Mouse (Mus musculus) spleen, postnatal 36 days (tissue): ENCODE results near the gene Ak2.

Source experiments
- DNase-seq, 2 experiments: peaks; one replicate each; pipeline ENCODE4 v3.0.0; 2022; ENCODE audit warnings: low spot score in 2 of 2, mixed read lengths in 1 of 2

Ak2 gene

DNA sequence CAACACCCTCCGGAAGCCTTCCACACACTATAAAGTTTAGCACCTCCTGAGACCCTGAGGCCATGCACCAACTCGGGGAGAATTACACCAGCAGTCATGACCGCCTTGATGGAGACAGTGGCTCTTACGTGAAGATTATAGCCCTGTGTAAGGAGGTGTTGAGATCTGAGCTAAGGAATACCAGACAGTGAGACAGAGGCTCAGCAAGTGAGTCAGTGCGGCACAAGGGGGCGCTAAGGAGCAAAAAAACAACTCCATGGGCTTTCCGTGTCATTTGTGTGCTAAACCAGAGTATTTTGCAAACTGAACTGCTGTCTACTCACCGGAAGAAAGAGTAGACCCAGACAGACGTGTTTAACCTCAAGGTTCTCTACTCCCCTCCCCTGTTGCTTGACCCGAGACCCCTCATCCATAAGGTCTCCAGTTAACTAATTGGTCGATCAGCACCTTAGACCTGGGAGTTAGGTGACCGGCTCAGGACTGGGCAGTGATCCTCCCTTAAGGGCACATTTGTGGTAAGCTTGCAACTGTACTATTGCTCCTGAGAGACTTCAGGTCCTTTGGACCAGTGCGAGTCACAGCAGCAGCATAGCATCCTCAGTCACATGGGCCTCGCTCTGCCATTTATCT is 20.6 kb upstream of the Ak2 start:
- peak; percentile 53 to 72 for DNase-seq

DNA sequence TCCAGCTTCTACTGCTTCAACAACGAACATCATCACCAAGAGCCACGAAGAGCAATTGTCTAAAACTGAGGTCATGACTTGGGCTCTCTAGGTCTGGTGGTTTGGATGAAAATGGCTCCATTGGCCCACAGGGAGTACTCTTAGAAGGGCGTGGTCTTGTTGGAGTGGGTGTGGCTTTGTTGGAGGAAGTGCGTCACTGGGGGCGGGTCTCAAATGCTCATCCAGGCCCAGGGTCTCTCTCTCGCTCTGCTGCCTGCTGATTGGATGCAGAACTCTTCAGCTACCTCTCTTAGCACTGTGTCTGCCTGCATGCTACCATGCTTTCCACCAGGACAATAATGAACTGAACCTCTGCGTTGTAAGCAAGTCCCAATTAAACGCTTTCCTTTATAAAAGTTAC is 17.1 kb upstream of the Ak2 start:
- DNase-seq = no peak

DNA sequence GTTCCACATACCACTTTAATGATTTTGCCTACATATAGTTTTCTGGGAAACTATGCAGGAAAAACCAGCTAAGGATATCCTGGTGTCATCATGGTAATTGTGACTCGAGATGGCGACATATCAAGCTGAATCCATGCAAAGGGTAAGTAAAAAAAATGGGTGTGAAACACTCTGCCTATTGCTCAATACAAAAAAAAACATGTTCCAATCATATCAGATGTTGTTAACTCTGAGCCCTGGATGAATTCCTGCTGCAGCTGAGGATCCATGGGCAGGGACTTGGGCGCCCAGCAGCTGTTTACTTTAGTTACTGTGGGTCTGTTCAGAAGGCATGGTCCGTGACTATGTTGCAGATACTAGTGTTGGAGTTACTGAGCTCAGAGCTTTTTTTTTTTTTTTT is 15.2 kb upstream of the Ak2 start:
- no peak for DNase-seq

DNA sequence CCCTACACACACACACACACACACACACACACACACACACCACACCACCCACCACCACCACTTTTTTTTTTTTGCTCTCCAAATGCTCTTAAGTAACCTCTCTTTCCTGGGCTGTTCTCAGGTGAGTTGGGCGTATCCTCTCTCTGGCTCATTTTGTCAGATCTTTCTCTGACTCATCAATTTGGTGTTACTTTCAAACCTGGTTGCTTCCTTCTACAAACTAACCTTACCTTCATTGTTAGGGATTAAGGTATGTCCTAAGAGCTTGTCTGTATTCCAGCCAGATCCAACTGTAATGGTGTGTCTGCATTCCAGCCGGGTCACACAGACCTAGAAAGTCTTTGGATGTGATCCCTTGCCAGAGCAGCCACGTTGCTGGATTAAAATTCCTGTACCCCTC is 14.5 kb upstream of the Ak2 start:
- no peak for DNase-seq

DNA sequence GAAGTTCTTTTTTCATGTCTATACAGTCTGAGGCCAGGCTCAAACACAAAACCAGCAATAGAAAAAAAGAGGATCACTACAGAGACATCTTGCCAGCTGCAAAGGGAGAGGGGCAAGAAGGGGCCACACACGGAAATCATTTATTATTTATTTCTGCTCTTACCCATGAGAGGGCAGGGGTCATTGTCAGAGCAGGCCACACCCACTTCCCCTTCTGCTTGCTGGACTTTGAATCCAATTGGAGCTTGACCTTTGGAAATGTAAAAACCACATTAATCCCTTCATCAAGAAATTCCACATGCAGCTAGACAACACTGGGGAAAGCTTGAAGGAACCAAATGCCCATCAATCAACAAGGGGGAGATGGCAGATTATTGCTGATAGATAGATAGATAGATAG is 13.1 kb upstream of the Ak2 start:
- no peak for DNase-seq

DNA sequence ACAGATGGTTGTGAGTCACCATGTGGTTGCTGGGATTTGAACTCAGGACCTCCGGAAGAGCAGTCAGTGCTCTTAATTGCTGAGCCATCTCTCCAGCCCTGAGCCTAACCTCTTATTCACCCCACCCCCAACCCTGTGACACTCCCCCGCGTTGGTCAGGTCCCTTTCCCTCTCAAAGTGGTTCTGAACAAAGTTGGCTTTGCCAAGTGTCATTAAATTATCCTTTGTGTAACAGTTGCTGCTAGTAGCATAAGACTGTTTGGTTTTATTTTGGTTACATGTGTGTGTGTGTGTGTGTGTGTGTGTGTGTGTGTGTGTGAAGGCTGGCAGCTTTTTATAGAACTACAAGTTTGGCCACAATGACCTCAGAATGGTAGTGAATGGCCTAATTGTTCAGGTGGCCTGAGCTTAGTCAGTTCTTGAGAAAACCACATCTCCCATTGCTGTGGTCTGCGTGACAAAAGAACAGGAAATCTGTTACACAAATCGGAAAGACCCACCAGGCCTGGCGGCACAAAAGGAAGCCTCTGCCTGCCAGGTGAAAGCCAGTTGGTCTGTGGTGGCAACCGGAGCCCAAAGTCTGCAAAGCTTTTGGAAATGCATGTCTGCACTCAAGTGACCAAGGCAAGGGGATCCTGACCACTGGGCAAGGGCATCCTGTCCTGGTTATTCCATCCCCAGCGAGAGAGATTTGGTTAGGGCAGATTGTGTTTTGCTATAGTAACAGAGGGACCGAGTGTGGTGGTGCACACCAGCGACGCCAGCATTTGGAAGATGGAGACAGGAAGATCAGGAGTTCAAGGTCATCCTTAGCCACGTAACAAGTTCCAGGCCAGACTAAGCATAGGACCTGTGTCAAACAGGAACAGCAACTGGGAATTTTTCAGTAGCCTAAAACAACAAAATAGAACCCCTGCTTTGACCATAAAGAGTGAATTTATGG is 10.6 kb upstream of the Ak2 start:
- DNase-seq = peak; percentile 50 to 63

DNA sequence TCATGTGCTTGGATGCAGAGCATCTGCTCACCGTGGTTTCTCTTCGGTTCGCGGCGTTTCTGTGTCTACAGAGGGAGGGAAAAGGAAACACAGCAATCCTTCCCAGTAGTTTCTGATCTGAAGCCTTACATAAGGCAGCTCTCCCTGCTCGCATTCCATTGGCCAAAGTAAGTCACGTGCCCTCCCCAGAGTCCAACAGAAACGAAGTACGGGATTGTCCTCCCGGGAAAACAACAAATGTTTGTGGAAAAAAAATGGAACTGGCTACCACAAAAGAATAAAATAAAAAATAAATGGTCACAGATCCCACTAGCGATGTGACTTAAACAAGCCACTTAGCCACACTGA is 10.0 kb upstream of the Ak2 start:
- DNase-seq = no peak

DNA sequence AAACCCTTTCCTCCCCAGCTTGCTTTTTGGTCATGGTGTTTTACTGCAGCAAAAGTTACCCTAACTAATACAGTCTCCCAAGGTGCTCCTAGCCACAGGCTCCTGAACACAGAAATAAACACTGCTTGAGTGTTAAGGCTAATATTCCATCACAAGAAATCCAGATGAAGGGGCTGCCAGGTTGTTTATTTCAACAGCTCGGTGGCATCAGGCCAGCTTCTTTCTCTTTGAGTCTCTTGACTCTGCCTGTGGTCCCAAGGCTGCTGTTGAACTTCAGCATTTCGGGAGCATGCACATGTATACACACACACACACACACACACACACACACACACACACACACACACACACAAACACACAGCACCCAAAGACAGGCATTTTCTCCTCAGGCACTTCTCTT is 8.6 kb upstream of the Ak2 start:
- DNase-seq = no peak

DNA sequence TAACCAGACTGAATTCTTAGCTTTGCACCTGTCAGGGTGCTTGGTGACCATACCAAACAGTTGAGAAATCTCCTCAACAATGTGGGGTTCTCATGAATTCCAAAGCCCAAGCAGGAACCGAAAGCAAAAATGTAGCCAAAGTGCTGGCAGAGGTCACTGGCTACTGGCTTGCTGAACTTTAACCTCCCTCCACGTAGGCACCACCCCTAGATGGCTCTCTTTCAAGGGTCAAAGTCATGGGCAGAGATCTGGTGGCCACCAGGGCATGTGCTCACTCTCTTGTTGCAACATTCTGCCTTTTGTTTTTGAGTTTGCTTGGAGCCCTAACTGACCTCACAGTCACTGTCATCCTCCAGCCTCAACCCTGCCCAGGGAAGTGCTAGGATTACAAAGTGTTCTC is 8.1 kb upstream of the Ak2 start:
- DNase-seq = peak; percentile 26 to 39

DNA sequence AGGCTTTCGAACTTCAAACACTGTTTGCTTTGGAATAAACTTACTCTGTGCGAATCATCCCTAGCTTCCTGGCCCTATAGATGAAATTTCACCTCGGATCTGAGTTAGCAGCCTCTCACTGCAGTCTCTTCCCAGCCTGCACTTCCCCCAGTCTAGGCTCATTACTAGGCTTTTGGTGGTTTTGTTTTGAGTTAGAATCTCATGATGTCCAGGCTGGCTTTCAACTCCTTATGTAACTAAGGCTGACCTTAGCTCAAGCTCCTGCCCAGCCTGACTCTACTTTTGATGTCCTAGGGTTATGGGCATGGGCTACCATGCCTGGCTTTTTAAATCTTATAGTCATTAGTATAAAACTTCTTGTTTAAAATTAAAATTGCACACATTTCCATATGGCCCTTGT is 7.2 kb upstream of the Ak2 start:
- DNase-seq = no peak

DNA sequence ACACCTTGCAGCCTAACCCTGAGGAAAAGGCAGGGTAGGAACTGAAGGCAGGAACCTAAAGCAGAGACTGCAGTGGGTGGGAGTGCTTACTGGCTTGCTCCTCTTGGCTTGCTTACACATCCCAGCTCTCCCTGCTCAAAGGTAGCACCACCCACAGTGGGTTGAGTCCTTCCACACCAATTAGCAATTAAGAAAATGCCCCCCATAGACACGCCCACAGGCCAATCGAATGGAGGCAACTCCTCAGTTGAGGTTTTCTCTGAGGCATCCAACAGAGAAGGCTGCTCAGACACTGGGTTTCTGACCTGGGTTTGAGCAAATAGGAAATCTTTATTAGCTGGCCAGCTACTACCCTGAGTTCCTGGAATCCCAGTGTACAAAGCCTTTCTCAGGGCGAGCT is 2.8 kb upstream of the Ak2 start:
- DNase-seq = no peak

DNA sequence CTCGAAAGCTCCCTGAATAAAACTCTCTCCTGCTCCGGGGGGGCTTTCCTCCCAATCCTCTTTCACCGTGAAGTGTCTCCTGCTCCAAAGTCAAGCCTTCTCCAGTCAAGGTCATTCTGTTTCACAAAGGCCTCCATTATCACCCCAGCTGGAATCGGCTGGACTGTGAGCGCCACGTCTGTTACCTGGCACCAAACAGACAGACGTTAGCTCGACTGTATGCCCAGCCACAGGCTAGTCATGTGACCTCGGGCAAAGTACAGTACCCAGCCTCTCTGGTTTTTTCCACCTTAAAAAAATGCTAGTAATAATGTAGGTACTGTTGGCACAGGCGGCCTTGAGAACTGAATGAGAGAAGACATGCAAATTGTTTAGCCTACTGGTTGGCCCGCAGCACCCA is 2.1 kb upstream of the Ak2 start:
- no peak for DNase-seq

DNA sequence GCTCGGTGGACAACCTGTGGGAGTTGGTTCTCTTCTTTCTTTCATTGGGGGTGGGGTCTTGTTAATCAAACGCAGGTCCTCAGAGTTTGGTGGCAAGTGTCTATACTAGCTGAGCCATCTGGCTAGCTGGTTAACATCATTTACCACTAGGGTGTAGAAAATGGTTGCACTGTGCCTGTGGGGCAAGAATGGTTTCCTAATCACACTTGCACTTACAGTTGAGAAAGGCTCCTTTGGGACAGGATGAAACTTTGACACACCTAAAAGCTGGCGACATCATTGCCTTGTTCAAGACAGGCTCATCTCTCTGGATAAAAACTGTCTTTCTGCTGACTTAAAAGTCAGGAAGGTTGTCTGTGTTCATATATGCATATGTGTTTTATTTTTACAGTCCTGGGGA is 418 bp downstream of the Ak2 start:
- DNase-seq = no peak

DNA sequence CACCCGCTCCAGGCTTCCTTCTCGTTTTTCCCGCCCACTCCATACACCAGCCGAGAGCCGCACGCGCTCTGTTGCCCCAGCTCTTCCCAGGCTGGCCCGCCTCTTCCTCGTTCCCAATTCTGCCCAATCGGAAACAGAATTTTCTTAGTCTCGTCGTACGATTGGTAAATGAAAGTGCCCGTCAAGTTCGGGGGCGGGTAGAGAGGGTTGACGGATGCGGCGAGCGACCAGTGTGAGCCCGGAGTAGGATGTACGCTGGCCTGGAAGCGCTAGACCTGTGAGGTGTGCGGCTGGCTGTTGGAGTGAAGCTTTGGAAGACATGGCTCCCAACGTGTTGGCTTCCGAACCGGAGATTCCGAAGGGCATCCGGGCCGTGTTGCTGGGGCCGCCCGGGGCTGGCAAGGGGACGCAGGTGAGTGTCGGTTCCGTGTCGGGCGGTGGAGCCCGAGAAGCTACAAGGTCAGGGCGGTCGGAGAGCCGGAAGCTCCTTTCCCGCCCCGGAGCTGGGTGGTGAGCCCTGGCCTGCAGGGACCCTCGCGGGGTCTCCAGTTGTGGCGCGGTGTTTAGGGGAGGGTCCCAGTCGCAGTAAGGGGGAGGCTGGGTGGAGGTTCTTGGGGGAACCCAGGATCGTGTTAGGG is 1.4 kb downstream of the Ak2 start:
- DNase-seq = peak; percentile 90 to 94

DNA sequence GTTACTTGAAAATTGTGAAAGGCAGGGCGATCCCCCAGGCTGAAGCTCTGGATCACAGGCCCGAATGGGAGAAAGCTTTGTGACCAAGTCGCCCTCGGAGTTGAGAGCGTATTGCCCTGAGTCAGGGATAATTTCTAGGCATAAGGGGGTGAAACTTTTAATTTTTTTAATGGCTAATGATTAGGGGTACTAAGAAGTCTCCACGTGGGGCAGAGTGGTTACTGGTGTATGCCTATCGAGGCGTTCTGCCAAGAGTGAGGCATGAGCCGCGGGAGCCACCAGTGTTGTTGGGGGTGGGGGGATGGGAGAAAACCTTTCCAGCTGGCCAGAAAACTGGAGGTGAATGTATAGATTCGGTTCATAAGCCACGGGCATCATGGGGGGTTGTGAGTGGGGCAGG is 1.9 kb downstream of the Ak2 start:
- no peak for DNase-seq

DNA sequence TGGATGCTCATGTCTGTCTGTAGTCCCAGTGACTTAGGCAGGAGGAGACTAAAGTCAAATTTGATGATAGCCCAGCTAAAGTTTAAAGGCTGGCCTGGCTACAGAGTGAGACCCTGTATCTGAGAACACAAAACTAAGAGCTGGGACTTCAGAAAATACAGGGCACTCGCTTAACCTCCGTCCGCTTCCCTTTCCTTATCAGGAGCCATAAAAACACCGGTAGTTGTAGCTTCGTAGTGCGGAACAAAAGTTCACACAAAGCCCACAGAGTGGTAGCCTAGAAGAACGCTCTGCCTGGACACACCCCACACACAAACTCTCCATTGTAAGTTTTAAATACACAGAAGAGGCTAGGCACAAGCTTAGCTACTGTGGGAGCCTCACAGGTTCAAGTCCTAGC is 3.5 kb downstream of the Ak2 start:
- DNase-seq = no peak

DNA sequence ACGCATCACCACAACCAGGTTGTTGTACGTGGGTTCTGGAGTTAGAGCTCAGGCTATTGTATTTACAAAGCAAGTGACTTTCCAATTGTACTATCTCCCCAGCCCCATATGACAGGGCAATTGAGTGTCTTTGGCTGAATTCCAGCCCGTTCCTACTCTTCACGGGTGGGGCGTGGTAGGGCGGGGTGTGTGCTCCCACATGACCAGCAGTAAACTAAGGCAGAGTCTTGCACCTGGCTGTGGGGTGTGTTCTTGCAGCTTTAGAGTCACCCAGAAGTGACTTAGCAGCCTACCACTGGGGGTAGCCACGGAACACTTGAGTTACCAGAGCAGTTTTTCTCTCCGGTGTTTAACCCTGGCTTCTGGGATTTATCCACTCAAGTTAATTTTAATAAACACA is 5.5 kb downstream of the Ak2 start:
- DNase-seq = peak in 1 of 2 experiments; percentile 18

DNA sequence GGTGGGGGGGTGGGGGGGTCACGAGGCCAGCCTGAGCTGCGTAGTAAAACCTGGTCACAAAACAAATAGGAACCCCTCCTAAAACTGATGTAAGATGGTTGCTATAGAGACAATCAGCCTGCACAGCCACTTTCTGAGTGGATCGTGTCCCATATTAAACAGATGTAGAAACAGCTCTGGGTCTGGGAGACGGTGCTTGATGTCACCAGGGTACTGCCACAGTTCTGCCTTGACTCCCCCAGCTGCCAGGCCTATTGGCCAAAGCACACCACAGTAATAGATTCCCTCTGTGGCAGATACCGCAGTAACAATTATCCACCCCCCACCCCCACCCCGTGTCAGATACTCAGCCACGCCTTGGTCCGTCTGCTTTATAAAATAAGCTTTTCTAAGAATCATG is 6.6 kb downstream of the Ak2 start:
- DNase-seq = no peak

DNA sequence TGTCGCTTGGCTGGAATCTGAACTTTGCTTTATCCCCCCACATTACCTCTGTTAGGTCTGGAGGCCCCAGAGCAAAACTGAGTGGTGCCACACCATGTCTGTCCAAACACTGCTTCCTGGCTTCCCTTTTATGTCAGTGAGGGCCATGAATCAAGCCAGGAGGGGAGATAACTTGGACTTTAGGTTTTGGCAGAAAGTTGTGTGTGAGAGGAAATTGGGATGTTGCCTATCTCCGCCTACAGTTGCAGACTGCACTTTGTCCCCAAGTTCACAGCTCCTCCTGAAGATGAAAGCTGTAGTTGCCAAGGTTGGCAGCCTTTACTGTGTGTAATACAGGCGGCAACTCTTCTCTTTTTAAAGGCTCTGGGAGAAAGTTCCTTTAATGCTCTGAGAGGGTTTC is 9.0 kb downstream of the Ak2 start:
- DNase-seq = no peak

DNA sequence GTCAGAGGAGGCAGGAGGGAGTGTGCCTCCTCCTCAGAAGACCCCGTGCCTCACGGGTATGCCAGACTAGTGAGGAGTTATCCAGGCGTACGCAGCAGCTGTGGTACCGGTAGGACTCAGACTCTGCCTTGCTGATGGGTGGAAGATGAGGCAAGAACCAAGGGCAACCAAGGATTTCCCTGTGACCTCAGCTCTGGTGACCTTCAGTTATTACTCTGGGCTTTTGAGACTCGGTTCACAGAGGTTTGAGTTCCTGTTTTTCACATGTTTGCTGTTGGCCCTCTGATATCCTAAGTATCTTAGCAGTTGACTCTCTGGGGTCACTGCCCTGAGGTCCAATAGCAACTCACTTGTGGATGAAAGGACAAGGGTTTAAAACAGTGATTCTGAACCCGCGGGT is 12.0 kb downstream of the Ak2 start:
- no peak for DNase-seq

DNA sequence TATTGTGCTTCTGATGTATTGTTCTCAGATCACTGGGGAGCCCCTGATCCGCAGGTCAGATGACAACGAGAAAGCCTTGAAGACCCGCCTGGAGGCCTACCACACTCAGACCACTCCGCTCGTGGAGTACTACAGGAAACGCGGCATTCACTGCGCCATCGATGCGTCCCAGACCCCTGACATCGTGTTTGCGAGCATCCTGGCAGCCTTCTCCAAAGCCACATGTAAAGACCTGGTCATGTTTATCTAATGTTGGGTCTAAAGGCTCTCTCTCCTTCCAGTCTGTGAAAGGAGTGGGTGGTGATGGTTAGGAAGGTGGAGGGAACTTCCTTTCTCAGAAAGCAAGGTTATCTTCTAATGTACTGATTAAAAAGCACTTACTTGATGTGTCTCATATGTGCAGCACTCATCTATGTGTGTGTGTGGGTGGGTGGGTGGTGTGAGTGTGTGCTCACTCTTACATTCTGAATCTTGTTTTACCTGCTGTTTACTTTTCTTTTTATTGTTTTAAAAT is 16.3 kb downstream of the Ak2 start:
- DNase-seq = no peak

DNA sequence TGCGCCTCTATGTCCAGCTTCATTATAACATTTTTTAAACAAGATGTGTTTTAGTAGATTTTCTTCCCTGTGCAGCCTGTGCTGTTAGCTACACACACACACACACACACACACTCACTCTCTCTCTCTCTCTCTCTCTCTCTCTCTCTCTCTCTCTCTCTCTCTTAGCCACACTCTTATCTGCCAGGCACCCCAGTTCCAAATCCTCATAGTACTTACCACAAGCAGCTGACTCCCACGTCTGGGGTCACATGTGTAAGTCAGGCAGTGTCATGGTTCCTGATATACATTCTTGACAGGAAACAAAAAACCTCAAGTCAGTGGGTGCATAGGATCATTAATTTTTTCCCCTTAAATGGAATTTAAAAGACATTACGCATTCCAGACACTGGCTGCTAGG is 16.9 kb downstream of the Ak2 start:
- DNase-seq = no peak

DNA sequence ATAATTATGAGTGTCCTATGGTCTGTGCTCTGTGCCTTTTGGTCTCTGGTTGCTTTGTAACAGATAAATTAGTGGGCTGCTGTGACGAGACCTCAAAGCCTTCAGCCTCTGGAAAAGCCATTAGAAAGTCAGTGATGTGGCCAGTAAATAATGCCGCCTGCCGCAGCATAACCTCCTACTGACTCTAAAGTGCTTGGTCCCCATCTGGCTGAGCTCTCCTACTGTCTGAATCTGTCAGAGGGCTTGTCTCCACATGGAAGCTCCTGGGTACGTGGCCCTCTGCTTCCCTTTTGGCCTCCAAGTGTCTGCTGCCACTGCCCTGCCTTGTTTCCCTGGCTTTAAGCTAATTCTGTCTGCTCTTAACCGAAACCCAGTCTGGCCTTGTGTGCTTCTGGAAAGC is 17.8 kb downstream of the Ak2 start:
- DNase-seq = no peak
